Mouse (Mus musculus): Measurements from ENCODE around the gene Hcrtr2. TPM values are rescaled to one million over a fixed set of nuclear protein-coding genes. Genes with fewer than 3 reads are reported as not detected.

Gene Hcrtr2
- polyA plus RNA-seq (2014; fragmentation: Nextera tagmentation; extraction: Ambion mirVana) = 0.09 and 0.28 TPM in 2 replicates

GRCm38 (mm10) chr9:76323756-76324155 is at the start of gene Hcrtr2:
Gene Hcrtr2, minus strand, starts transcription at chr9:76323856.
- Histone ChIP-seq H3K9ac (ENCODE audit: low read length) (peak within 1 kb of the TSS; percentile 49; the same call in 1 of the 2 replicates), H3K4me2 (ENCODE audit: low read length) (peak within 1 kb of the TSS; percentile 84), H3K36me3 (ENCODE audit: control insufficient read depth, insufficient read depth, low read length) (no peaks in the 10 kb centered on the region), H3K4me1 (ENCODE audit: control insufficient read depth in 2 of 2, insufficient read depth in 2 of 2, low read length in 2 of 2) (peaks cover 2 to 8% of the 10 kb centered on the region in 2 experiments; a peak in 1 of 4 replicates), H3K4me3 (ENCODE audit: control insufficient read depth in 1 of 2, insufficient read depth in 1 of 2, low read depth in 1 of 2, low read length in 2 of 2) (peak within 1 kb of the TSS; percentile 43 to 47), H3K27ac (replicated peaks in 1 of 2; ENCODE audit: control insufficient read depth in 1 of 2, insufficient read depth in 1 of 2, low read depth in 2 of 2, low read length in 2 of 2) (no peak within 1 kb of the TSS), H3K27me3 (ENCODE audit: control insufficient read depth, insufficient read depth, low read length) (peaks cover 6% of the 10 kb centered on the region; the same call in 1 of the 2 replicates), H3K9me3 (ENCODE audit: control insufficient read depth, low read length) (no peaks in the 10 kb centered on the region)
- ATAC-seq (ENCODE audit: insufficient number of reproducible peaks, insufficient read depth, low FRiP score, low read depth) = no peak
- 84% methylated on average over 6 of the region's 6 CpGs for WGBS

- H3K36me3 ChIP-seq (ENCODE audit: control insufficient read depth, insufficient read depth, low read length) = no peaks in the 10 kb centered on the region
- no peaks in the 10 kb centered on the region for H3K4me1 ChIP-seq (ENCODE audit: control insufficient read depth in 2 of 2, insufficient read depth in 2 of 2, low read length in 2 of 2)
- no peaks in the 10 kb centered on the region for H3K9me3 ChIP-seq (ENCODE audit: control insufficient read depth, low read length)
- H3K27ac ChIP-seq (replicated peaks in 1 of 2; ENCODE audit: control insufficient read depth in 1 of 2, insufficient read depth in 1 of 2, low read depth in 2 of 2, low read length in 2 of 2) = no peak overlapping the region
- H3K4me2 ChIP-seq (ENCODE audit: low read length) = no peak overlapping the region
- 76% methylated on average over 6 of the region's 6 CpGs for WGBS
- H3K4me3 ChIP-seq (ENCODE audit: control insufficient read depth in 1 of 2, insufficient read depth in 1 of 2, low read depth in 1 of 2, low read length in 2 of 2) = no peak overlapping the region
- no peaks in the 10 kb centered on the region for H3K27me3 ChIP-seq (ENCODE audit: control insufficient read depth, insufficient read depth, low read length)
- H3K9ac ChIP-seq (ENCODE audit: low read length) = no peak overlapping the region
- ATAC-seq (ENCODE audit: insufficient number of reproducible peaks, insufficient read depth, low FRiP score, low read depth) = no peak
Observed at GRCm38 (mm10) chr9:76364874-76365273, 41.2 kb upstream of the Hcrtr2 start.

GRCm38 (mm10) chr9:76360374-76360773 is 36.7 kb upstream of the Hcrtr2 start:
- Histone ChIP-seq H3K4me1 (ENCODE audit: control insufficient read depth in 2 of 2, insufficient read depth in 2 of 2, low read length in 2 of 2) (no peaks in the 10 kb centered on the region), H3K27ac (replicated peaks in 1 of 2; ENCODE audit: control insufficient read depth in 1 of 2, insufficient read depth in 1 of 2, low read depth in 2 of 2, low read length in 2 of 2) (no peak overlapping the region), H3K4me2 (ENCODE audit: low read length) (no peak overlapping the region), H3K4me3 (ENCODE audit: control insufficient read depth in 1 of 2, insufficient read depth in 1 of 2, low read depth in 1 of 2, low read length in 2 of 2) (no peak overlapping the region), H3K9me3 (ENCODE audit: control insufficient read depth, low read length) (no peaks in the 10 kb centered on the region), H3K9ac (ENCODE audit: low read length) (no peak overlapping the region), H3K36me3 (ENCODE audit: control insufficient read depth, insufficient read depth, low read length) (no peaks in the 10 kb centered on the region), H3K27me3 (ENCODE audit: control insufficient read depth, insufficient read depth, low read length) (no peaks in the 10 kb centered on the region)
- no peak for ATAC-seq (ENCODE audit: insufficient number of reproducible peaks, insufficient read depth, low FRiP score, low read depth)

- Histone ChIP-seq H3K4me1 (ENCODE audit: control insufficient read depth in 2 of 2, insufficient read depth in 2 of 2, low read length in 2 of 2) (no peaks in the 10 kb centered on the region), H3K4me2 (ENCODE audit: low read length) (no peak overlapping the region), H3K27ac (replicated peaks in 1 of 2; ENCODE audit: control insufficient read depth in 1 of 2, insufficient read depth in 1 of 2, low read depth in 2 of 2, low read length in 2 of 2) (no peak overlapping the region), H3K4me3 (ENCODE audit: control insufficient read depth in 1 of 2, insufficient read depth in 1 of 2, low read depth in 1 of 2, low read length in 2 of 2) (no peak overlapping the region), H3K27me3 (ENCODE audit: control insufficient read depth, insufficient read depth, low read length) (no peaks in the 10 kb centered on the region), H3K9ac (ENCODE audit: low read length) (no peak overlapping the region), H3K36me3 (ENCODE audit: control insufficient read depth, insufficient read depth, low read length) (no peaks in the 10 kb centered on the region), H3K9me3 (ENCODE audit: control insufficient read depth, low read length) (no peaks in the 10 kb centered on the region)
- no peak for ATAC-seq (ENCODE audit: insufficient number of reproducible peaks, insufficient read depth, low FRiP score, low read depth)
- WGBS = 51% methylated on average over 3 of the region's 3 CpGs
Observed at GRCm38 (mm10) chr9:76352346-76352745, 28.7 kb upstream of the Hcrtr2 start.

- 75% methylated on average over 1 of the region's 1 CpGs for WGBS
- Histone ChIP-seq H3K27ac (replicated peaks in 1 of 2; ENCODE audit: control insufficient read depth in 1 of 2, insufficient read depth in 1 of 2, low read depth in 2 of 2, low read length in 2 of 2) (no peak overlapping the region), H3K27me3 (ENCODE audit: control insufficient read depth, insufficient read depth, low read length) (no peaks in the 10 kb centered on the region), H3K9ac (ENCODE audit: low read length) (no peak overlapping the region), H3K4me1 (ENCODE audit: control insufficient read depth in 2 of 2, insufficient read depth in 2 of 2, low read length in 2 of 2) (no peaks in the 10 kb centered on the region), H3K9me3 (ENCODE audit: control insufficient read depth, low read length) (no peaks in the 10 kb centered on the region), H3K4me3 (ENCODE audit: control insufficient read depth in 1 of 2, insufficient read depth in 1 of 2, low read depth in 1 of 2, low read length in 2 of 2) (no peak overlapping the region), H3K4me2 (ENCODE audit: low read length) (no peak overlapping the region), H3K36me3 (ENCODE audit: control insufficient read depth, insufficient read depth, low read length) (no peaks in the 10 kb centered on the region)
- no peak for ATAC-seq (ENCODE audit: insufficient number of reproducible peaks, insufficient read depth, low FRiP score, low read depth)
Observed at GRCm38 (mm10) chr9:76347298-76347697, 23.6 kb upstream of the Hcrtr2 start.

GRCm38 (mm10) chr9:76331081-76331480 is 7.4 kb upstream of the Hcrtr2 start:
- WGBS = 69% methylated on average over 1 of the region's 1 CpGs
- Histone ChIP-seq H3K9ac (ENCODE audit: low read length) (no peak overlapping the region), H3K27me3 (ENCODE audit: control insufficient read depth, insufficient read depth, low read length) (no peaks in the 10 kb centered on the region), H3K4me3 (ENCODE audit: control insufficient read depth in 1 of 2, insufficient read depth in 1 of 2, low read depth in 1 of 2, low read length in 2 of 2) (no peak overlapping the region), H3K36me3 (ENCODE audit: control insufficient read depth, insufficient read depth, low read length) (no peaks in the 10 kb centered on the region), H3K9me3 (ENCODE audit: control insufficient read depth, low read length) (no peaks in the 10 kb centered on the region), H3K4me2 (ENCODE audit: low read length) (no peak overlapping the region), H3K4me1 (ENCODE audit: control insufficient read depth in 2 of 2, insufficient read depth in 2 of 2, low read length in 2 of 2) (no peaks in the 10 kb centered on the region), H3K27ac (replicated peaks in 1 of 2; ENCODE audit: control insufficient read depth in 1 of 2, insufficient read depth in 1 of 2, low read depth in 2 of 2, low read length in 2 of 2) (no peak overlapping the region)
- no peak for ATAC-seq (ENCODE audit: insufficient number of reproducible peaks, insufficient read depth, low FRiP score, low read depth)

GRCm38 (mm10) chr9:76323186-76323701 is 412 bp downstream of the Hcrtr2 start:
- 1% methylated on average over 29 of the region's 29 CpGs for WGBS
- no peaks in the 10 kb centered on the region for H3K36me3 ChIP-seq (ENCODE audit: control insufficient read depth, insufficient read depth, low read length)
- no peak overlapping the region for H3K27ac ChIP-seq (replicated peaks in 1 of 2; ENCODE audit: control insufficient read depth in 1 of 2, insufficient read depth in 1 of 2, low read depth in 2 of 2, low read length in 2 of 2)
- no peak for ATAC-seq (ENCODE audit: insufficient number of reproducible peaks, insufficient read depth, low FRiP score, low read depth)
- peak overlapping the region; percentile 43 to 47 for H3K4me3 ChIP-seq (ENCODE audit: control insufficient read depth in 1 of 2, insufficient read depth in 1 of 2, low read depth in 1 of 2, low read length in 2 of 2)
- H3K9me3 ChIP-seq (ENCODE audit: control insufficient read depth, low read length) = no peaks in the 10 kb centered on the region
- H3K27me3 ChIP-seq (ENCODE audit: control insufficient read depth, insufficient read depth, low read length) = peaks cover 6% of the 10 kb centered on the region; the same call in 1 of the 2 replicates
- H3K4me2 ChIP-seq (ENCODE audit: low read length) = peak overlapping the region; percentile 84
- H3K9ac ChIP-seq (ENCODE audit: low read length) = no peak overlapping the region
- H3K4me1 ChIP-seq (ENCODE audit: control insufficient read depth in 2 of 2, insufficient read depth in 2 of 2, low read length in 2 of 2) = peaks cover 3 to 8% of the 10 kb centered on the region in 2 experiments; a peak in 2 of 4 replicates
